Mouse (Mus musculus): ENCODE data around the gene Ntrk3. TPM values are rescaled to one million over a fixed set of nuclear protein-coding genes. Genes with fewer than 3 reads are reported as not detected.

Ntrk3 gene
- not detected for total RNA-seq (2023)

GRCm38 (mm10) chr7:78737614-78738210 is at the start of gene Ntrk3:
Gene Ntrk3 (minus strand): TSS chr7:78738012.

GRCm38 (mm10) chr7:78782639-78783581 is 45.1 kb upstream of the Ntrk3 start, which contains the start of the genes Mrps11 and Mrpl46:
Gene Mrps11 (plus strand): TSS chr7:78783119.
Gene Mrpl46 (minus strand): TSS chr7:78783531.

Other genes with a start within 250 kb of the Ntrk3 start
- gene Mrps11, start 45.1 kb upstream of the Ntrk3 start, total RNA-seq (2023), result 10 to 100 TPM; 17.1 to 19.8 TPM
- 10 to 100 TPM; 12.3 to 14.8 TPM for gene Mrpl46, start 45.5 kb upstream of the Ntrk3 start, total RNA-seq (2023)
- gene Det1, start 109.3 kb upstream of the Ntrk3 start, total RNA-seq (2023), result 10 to 100 TPM in 1 of 2 experiments, 1 to 10 TPM in 1; 7.3 to 10.4 TPM
- 10 to 100 TPM; 16.0 to 18.4 TPM for gene Aen, start 157.8 kb upstream of the Ntrk3 start, total RNA-seq (2023)
- gene Isg20, start 175.4 kb upstream of the Ntrk3 start, total RNA-seq (2023), result 10 to 100 TPM; 16.5 to 19.0 TPM